Mouse (Mus musculus): Measurements from ENCODE around the gene Def6. TPM values are rescaled to one million over a fixed set of nuclear protein-coding genes. Genes with fewer than 3 reads are reported as not detected.
"Not testable (repeated sequence)": the region's sequence is repeated elsewhere in the genome, so short reads cannot be mapped to it uniquely, and the experiment has no call there.

Def6 gene
- polyA plus RNA-seq, 2 experiments: 10.0 to 15.5 TPM

DNA sequence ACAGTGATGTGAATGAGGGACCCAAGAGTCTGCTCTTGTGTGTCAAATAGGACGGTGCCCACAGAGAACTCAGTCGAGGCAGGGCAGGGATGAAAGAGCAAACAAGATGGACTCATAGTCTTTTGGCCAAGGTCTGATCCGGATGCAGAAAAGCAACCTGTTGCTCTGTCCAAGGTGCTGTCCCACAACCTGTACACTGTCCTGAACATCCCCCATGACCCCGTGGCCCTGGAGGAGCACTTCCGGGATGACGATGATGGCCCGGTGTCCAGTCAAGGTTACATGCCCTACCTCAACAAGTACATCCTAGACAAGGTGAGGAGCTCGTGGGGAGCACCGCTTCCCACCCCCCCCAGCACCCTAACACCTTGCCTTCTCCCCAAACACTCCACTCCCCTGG is 9.2 kb downstream of the Def6 start:
- WGBS: 80% methylated on average over 9 of the region's 9 CpGs
- no peak for ATAC-seq (ENCODE audit: low FRiP score, low read depth)
- peaks cover 14% of the 10 kb centered on the region; the same call in 1 of the 2 replicates for H3K4me1 ChIP-seq (ENCODE audit: control insufficient read depth, insufficient read depth, low read length)
- no peaks in the 10 kb centered on the region for H3K27me3 ChIP-seq (ENCODE audit: control insufficient read depth, insufficient read depth, low read length)
- TF ChIP-seq POLR2A (IDR thresholded peaks at IDR 0.05; ENCODE audit: borderline replicate concordance, extremely low read depth, insufficient read depth, insufficient read length): no peak
- H3K36me3 ChIP-seq (ENCODE audit: control insufficient read depth, insufficient read depth, low read length): no peaks in the 10 kb centered on the region
- no peak for DNase-seq (ENCODE audit: low spot score)
- H3K4me3 ChIP-seq (replicated peaks; ENCODE audit: low read length): no peak overlapping the region
- H3K9me3 ChIP-seq (ENCODE audit: control insufficient read depth, low read length): no peaks in the 10 kb centered on the region
- no peak overlapping the region for H3K4me2 ChIP-seq (replicated peaks; ENCODE audit: low read depth, low read length, severe bottlenecking)
- H3K9ac ChIP-seq (ENCODE audit: low read depth, low read length, severe bottlenecking): no peak overlapping the region
- no peak overlapping the region for H3K27ac ChIP-seq (replicated peaks; ENCODE audit: low read depth, low read length)

DNA sequence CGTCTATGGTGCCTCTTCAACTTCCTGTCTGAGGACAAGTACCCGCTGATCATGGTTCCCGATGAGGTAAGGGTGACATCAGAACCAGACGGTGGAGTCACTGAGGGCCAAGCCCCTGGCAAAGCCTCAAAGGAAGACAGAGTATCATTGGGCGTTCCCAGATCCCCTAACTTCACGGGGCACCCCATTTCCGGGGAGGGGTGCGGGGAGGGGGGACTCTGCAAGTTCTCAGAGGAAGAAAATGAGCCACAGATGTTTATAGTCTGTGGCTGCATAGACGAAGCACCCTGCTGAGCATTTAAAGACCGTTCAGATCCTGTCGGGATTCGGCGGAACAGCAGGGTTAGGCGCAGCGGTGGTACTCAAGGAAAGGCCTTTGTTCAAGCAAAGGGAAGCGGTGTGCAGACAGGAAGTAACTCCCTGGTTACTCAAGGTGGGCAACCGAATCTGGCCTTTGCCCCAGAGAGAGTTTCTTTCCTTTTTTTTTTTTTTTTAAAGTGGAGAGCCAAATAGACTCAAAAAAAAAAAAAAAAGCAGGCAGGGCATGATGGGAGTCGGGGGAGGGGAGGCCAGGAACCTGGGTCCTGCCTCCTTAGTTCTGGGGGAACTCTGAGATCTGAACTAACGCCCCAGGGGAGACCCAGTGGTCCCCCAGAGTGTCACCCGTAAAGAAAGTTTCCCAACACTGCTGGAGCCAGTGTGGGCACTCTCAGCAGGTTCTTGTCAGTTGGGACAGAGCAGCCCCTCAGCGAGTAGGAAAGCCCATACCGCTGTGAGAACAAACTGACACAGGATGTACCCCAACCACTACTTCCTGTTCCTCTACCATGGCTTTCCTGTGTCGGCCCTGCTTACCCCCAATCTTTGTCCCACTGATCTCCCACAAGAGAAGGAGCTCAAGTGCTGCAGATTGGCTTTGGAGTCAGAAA is 10.4 kb downstream of the Def6 start:
- Histone ChIP-seq H3K27me3 (ENCODE audit: control insufficient read depth, insufficient read depth, low read length) (no peaks in the 10 kb centered on the region), H3K36me3 (ENCODE audit: control insufficient read depth, insufficient read depth, low read length) (no peaks in the 10 kb centered on the region), H3K27ac (replicated peaks; ENCODE audit: low read depth, low read length) (peak overlapping the region; percentile 41; the same call in 1 of the 2 replicates), H3K4me2 (replicated peaks; ENCODE audit: low read depth, low read length, severe bottlenecking) (peak overlapping the region; percentile 19; the same call in 1 of the 2 replicates), H3K9ac (ENCODE audit: low read depth, low read length, severe bottlenecking) (no peak overlapping the region), H3K4me1 (ENCODE audit: control insufficient read depth, insufficient read depth, low read length) (peaks cover 16% of the 10 kb centered on the region), H3K4me3 (replicated peaks; ENCODE audit: low read length) (peak overlapping the region; percentile 4; the same call in 1 of the 2 replicates), H3K9me3 (ENCODE audit: control insufficient read depth, low read length) (no peaks in the 10 kb centered on the region)
- DNase-seq (ENCODE audit: low spot score): no peak
- WGBS: 17% methylated on average over 23 of the region's 23 CpGs
- TF ChIP-seq POLR2A (IDR thresholded peaks at IDR 0.05; ENCODE audit: borderline replicate concordance, extremely low read depth, insufficient read depth, insufficient read length): no peak
- no peak for ATAC-seq (ENCODE audit: low FRiP score, low read depth)

- not testable (repeated sequence) for ATAC-seq (ENCODE audit: low FRiP score, low read depth); H3K9ac ChIP-seq (ENCODE audit: low read depth, low read length, severe bottlenecking); H3K9me3 ChIP-seq (ENCODE audit: control insufficient read depth, low read length); DNase-seq (ENCODE audit: low spot score); H3K27me3 ChIP-seq (ENCODE audit: control insufficient read depth, insufficient read depth, low read length); H3K4me2 ChIP-seq (replicated peaks; ENCODE audit: low read depth, low read length, severe bottlenecking); H3K27ac ChIP-seq (replicated peaks; ENCODE audit: low read depth, low read length); H3K36me3 ChIP-seq (ENCODE audit: control insufficient read depth, insufficient read depth, low read length); H3K4me3 ChIP-seq (replicated peaks; ENCODE audit: low read length)
- WGBS: 94% methylated on average over 10 of the region's 10 CpGs
- peaks cover 26% of the 10 kb centered on the region for H3K4me1 ChIP-seq (ENCODE audit: control insufficient read depth, insufficient read depth, low read length)
These were observed 14.9 kb downstream of the Def6 start for GRCm38 (mm10) chr17:28222463-28222862.

GRCm38 (mm10) chr17:28223561-28224391 is 16.2 kb downstream of the Def6 start:
- WGBS: 3% methylated on average over 43 of the region's 46 CpGs
- H3K9ac ChIP-seq (ENCODE audit: low read depth, low read length, severe bottlenecking): peak overlapping the region; percentile 73
- peak; percentile 84 for DNase-seq (ENCODE audit: low spot score)
- H3K36me3 ChIP-seq (ENCODE audit: control insufficient read depth, insufficient read depth, low read length): peaks cover 4% of the 10 kb centered on the region; the same call in 1 of the 2 replicates
- no peaks in the 10 kb centered on the region for H3K9me3 ChIP-seq (ENCODE audit: control insufficient read depth, low read length)
- peak overlapping the region; percentile 78 for H3K27ac ChIP-seq (replicated peaks; ENCODE audit: low read depth, low read length)
- peak overlapping the region; percentile 54 for H3K4me3 ChIP-seq (replicated peaks; ENCODE audit: low read length)
- H3K4me2 ChIP-seq (replicated peaks; ENCODE audit: low read depth, low read length, severe bottlenecking): peak overlapping the region; percentile 94
- peak; percentile 60; the same call in 1 of the 2 replicates for TF ChIP-seq POLR2A (IDR thresholded peaks at IDR 0.05; ENCODE audit: borderline replicate concordance, extremely low read depth, insufficient read depth, insufficient read length)
- peaks cover 15% of the 10 kb centered on the region for H3K4me1 ChIP-seq (ENCODE audit: control insufficient read depth, insufficient read depth, low read length)
- no peaks in the 10 kb centered on the region for H3K27me3 ChIP-seq (ENCODE audit: control insufficient read depth, insufficient read depth, low read length)
- ATAC-seq (ENCODE audit: low FRiP score, low read depth): peak; percentile 87

GRCm38 (mm10) chr17:28224615-28225014 is 17.0 kb downstream of the Def6 start:
- no peak overlapping the region for H3K9ac ChIP-seq (ENCODE audit: low read depth, low read length, severe bottlenecking)
- H3K36me3 ChIP-seq (ENCODE audit: control insufficient read depth, insufficient read depth, low read length): peaks cover 4% of the 10 kb centered on the region; the same call in 1 of the 2 replicates
- H3K4me2 ChIP-seq (replicated peaks; ENCODE audit: low read depth, low read length, severe bottlenecking): no peak overlapping the region
- 73% methylated on average over 10 of the region's 10 CpGs for WGBS
- peaks cover 15% of the 10 kb centered on the region for H3K4me1 ChIP-seq (ENCODE audit: control insufficient read depth, insufficient read depth, low read length)
- DNase-seq (ENCODE audit: low spot score): no peak
- no peak for TF ChIP-seq POLR2A (IDR thresholded peaks at IDR 0.05; ENCODE audit: borderline replicate concordance, extremely low read depth, insufficient read depth, insufficient read length)
- ATAC-seq (ENCODE audit: low FRiP score, low read depth): no peak
- no peaks in the 10 kb centered on the region for H3K9me3 ChIP-seq (ENCODE audit: control insufficient read depth, low read length)
- H3K27ac ChIP-seq (replicated peaks; ENCODE audit: low read depth, low read length): no peak overlapping the region
- H3K4me3 ChIP-seq (replicated peaks; ENCODE audit: low read length): no peak overlapping the region
- H3K27me3 ChIP-seq (ENCODE audit: control insufficient read depth, insufficient read depth, low read length): no peaks in the 10 kb centered on the region
